Mouse (Mus musculus): ENCODE measurements around the gene Rab20.

Rab20 gene

GRCm38 (mm10) chr8:11454228-11454627 is 24.3 kb downstream of the Rab20 start:
- no peak for DNase-seq (ENCODE audit: low spot score in 2 of 2)

GRCm38 (mm10) chr8:11452974-11453373 is 25.5 kb downstream of the Rab20 start:
- no peak for DNase-seq (ENCODE audit: low spot score in 2 of 2)

GRCm38 (mm10) chr8:11452559-11452958 is 26.0 kb downstream of the Rab20 start:
- DNase-seq (ENCODE audit: low spot score in 2 of 2), result no peak

DNA sequence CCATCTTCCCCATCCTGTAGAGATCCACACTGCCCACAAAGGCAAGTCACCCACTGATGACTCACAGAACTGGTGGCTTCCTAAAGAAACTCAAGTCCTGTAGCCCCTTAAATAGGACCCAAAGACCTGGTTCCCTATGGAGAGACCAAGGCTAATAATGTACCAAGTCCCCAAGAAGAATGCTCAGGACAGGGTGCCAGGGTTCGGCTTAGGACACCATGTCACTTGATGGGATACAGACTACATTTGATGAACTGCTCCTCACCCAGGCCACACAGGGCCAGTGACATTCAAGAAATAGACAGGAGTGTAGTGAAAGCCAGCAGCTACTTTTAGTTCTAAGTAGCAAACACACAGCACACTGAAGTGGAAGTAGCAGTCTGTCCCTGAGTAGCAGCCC is 26.4 kb downstream of the Rab20 start:
- DNase-seq (ENCODE audit: low spot score in 2 of 2), result no peak

- no peak for DNase-seq (ENCODE audit: low spot score in 2 of 2)
Observed at GRCm38 (mm10) chr8:11450184-11451113, 28.1 kb downstream of the Rab20 start.

- no peak for DNase-seq (ENCODE audit: low spot score in 2 of 2)
Observed at GRCm38 (mm10) chr8:11447910-11448570, 30.5 kb downstream of the Rab20 start.

DNA sequence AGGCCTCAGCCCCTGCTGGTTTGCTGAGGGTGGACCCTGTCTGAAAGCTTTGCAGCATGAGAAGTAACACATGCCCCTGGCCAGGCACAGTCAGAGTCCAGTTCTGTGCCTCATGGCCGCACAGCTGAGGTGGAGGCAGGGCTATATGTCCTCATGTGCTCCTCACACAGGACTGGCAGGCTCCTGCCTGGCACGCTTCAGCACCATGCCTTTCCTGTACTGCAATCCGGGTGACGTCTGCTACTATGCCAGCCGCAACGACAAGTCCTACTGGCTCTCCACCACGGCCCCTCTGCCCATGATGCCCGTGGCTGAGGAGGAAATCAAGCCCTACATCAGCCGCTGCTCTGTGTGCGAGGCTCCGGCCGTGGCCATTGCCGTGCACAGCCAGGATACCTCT is 32.7 kb downstream of the Rab20 start:
- no peak for DNase-seq (ENCODE audit: low spot score in 2 of 2)

DNA sequence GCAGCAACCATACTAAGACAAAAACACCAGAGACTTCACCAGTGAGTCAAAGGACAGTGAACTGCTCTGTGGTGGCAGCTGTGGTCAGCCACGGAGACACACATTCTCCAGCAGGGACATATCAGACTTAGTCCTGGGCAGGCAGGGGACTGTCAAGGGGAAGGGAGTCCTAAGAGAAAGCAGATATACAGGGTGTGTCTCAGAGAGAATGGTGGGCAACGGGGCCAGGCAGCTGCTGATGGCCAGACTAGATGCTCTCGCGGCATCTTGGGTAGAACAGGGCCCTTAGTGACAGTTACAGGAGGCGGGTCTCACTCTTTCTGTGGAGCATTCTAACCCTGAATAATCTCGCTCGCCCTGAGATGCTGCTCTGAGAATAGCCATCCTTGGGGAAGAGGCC is 34.3 kb downstream of the Rab20 start:
- DNase-seq (ENCODE audit: low spot score in 2 of 2), result no peak

GRCm38 (mm10) chr8:11443611-11444010 is 34.9 kb downstream of the Rab20 start:
- DNase-seq (ENCODE audit: low spot score in 2 of 2), result no peak

DNA sequence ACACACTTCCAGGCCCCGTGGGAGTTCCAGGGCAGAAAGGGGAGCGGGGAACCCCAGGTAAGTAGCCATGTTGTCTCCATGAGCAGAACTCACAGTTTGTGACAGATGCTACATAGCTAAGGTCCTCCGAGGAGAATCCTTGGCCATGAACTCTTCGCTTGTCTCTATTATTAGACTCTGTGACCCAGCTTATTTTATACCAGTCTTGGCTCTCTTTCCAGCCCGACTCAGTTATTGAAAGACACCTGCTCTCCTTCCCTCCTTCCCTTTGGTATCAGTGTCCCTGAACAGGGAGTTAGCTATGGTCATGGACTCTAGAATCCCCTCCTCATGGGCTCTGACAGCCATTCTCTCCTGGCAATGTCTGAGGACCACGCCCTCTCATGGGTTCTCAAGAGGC is 37.2 kb downstream of the Rab20 start:
- DNase-seq (ENCODE audit: low spot score in 2 of 2), result no peak

DNA sequence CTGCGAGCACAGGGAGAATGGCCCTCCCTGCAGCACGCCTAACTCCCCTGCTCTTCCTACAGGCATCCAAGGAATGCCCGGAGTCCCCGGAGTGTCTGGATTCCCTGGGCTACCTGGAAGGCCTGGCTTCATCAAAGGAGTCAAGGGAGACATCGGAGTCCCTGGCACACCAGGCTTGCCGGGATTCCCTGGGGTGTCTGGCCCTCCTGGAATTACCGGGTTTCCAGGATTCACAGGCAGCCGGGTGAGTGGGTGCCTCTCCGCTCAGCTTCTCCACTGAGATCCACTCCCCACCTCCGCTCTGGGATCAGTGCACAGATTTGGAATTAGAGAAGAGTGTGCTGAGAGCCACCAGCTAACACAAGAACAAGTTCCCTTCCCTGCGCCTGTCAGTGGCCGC is 40.6 kb downstream of the Rab20 start:
- DNase-seq (ENCODE audit: low spot score in 2 of 2), result no peak

DNA sequence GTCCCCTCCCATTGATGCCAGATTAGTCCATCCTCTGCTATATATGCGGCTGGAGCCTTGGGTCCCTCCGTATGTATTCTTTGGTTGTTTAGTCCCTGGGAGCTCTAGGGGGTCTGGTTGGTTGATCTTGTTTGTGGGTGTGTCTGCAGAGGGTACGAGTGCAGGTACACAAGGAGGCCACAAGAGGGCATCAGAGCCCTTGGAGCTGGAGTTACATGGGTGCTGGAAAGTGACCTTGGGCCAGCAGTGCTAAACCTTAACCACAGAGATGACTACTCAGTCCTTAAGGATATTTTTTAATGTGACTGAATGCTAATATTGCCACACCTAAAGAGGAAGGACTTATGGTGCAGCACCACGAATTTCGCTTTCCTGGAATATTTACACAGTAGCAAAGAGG is 47.8 kb downstream of the Rab20 start:
- no peak for DNase-seq (ENCODE audit: low spot score in 2 of 2)

DNA sequence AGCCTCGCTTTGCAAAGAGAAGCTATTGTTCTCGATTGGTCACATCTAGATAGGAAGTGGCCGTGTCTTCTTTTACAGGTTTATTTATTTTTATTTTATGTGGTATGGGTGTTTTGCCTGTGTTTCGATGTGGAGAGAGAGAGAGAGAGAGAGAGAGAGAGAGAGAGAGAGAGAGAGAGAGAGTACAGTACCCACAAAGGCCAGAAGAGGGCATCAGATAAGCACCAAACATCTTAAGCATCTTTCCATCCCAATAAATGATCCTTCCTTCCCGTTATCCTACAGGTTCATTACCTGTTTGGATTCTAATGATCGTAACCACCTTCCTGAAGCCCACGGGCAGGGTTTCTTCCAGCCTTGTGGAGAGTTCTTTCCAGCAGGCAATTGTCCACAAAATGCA is 55.4 kb downstream of the Rab20 start:
- DNase-seq (ENCODE audit: low spot score in 2 of 2), result no peak

DNA sequence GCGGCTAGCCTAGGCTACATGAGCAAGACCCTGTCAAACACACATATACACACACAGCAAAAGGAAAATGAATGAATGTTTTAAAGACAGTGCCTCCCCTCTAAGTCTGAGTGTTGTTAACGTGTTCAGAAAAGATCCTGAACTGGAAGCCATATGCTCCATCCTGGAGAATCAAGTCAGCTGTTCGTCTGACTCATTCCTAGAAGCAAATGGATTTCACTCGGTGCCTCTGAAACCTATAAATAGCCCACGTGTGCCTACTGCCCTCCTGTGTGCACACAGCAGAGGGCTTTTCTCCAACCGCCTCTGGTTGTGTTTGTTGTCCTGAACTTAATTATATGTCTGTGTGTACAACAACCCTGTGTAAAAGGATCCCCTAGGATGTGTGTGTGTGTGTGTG is 56.5 kb downstream of the Rab20 start:
- no peak for DNase-seq (ENCODE audit: low spot score in 2 of 2)

GRCm38 (mm10) chr8:11421105-11421504 is 57.4 kb downstream of the Rab20 start:
- DNase-seq (ENCODE audit: low spot score in 2 of 2), result peak in 1 of 2 experiments; percentile 53

- DNase-seq (ENCODE audit: low spot score in 2 of 2), result peak; percentile 27 to 28
Observed at GRCm38 (mm10) chr8:11419645-11420044, 58.9 kb downstream of the Rab20 start.

DNA sequence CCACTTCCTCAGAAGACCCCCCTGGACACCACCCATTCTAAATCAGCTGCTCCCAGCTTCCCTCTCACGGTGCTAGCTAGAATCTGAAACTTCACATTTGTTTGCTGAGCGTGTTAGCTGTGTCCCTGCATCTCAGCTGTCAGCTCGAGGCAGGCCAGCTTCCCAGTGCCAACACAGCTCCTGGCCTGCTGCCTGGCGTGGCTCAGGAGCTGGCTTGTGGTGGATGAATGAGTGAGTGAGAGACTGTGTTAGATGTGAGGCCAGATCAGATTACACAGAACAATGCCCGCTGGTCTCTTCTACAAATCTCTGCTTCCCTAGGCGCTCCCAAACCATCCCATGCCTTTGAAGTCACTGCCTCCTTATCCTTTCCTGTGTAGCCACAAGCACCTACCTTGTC is 59.3 kb downstream of the Rab20 start:
- DNase-seq (ENCODE audit: low spot score in 2 of 2), result peak in 1 of 2 experiments; percentile 16

DNA sequence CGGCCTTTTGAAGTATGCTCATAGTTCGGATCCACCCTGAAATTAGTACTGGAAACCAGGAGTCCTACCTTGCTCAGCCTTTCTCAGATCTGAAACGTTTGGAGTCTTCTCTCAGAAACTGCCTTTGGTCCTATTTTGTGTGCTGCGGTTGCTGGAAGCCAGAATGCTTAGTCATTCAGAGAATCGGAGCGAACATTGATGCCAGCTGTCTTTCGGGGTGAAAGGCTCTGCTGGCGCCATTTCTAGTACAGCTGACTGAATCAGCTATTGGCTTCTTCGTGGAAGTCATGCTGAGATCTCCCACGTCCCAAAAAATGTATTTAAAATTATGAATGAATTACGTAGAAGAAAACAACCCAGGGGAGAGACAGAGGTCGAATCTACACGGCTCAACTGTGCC is 60.7 kb downstream of the Rab20 start:
- no peak for DNase-seq (ENCODE audit: low spot score in 2 of 2)

- no peak for DNase-seq (ENCODE audit: low spot score in 2 of 2)
Observed at GRCm38 (mm10) chr8:11415089-11415488, 63.4 kb downstream of the Rab20 start.

- no peak for DNase-seq (ENCODE audit: low spot score in 2 of 2)
Observed at GRCm38 (mm10) chr8:11414304-11414703, 64.2 kb downstream of the Rab20 start.

DNA sequence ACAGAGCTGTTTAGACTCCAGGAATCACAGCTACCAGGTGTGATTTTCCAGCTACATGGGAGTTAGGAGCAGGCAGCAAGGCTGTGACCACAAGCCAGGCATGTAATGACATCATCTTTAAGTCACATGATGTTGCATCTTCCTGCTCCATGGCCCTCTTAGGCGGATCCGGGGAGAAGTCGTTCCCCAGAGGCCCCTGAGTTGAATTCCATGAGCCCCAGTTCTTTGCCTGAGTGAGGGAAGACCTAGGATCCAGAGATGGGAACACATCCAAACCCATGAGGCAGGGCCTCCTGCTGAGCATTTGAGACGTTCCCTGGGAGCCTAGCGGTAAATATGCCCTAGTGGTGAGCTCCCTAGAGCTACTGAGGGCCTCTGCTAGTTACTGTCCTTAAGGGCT is 66.1 kb downstream of the Rab20 start:
- no peak for DNase-seq (ENCODE audit: low spot score in 2 of 2)

DNA sequence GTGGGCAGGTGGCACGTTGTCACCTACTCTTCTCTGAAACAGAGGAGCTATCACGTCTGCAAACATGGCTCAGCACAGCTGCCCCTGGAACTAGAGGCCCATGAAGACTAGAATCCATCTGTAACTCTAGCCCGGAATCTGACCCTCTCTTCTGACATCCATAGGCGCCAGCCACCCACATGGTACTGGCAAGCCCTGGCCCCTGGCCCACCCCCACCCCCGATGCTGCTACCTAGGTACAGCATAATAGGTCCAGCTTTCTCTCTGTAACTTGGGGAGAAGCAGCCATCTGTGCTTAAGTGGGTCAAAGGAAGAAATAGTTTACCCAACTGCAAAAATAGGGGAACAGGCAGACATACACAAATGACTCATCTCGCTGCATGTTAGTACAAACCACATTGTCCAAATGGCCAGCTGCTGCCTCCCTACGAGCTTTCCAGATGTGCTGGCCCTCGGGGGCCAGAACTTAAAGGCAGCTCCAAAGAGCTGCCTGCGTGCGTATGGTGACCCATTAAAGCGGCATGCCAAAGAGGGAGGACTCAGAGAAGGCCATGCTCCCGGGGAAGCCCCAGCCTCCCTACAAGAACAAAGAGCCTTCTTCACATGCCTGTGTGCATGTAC is 66.9 kb downstream of the Rab20 start:
- DNase-seq (ENCODE audit: low spot score in 2 of 2), result no peak

All from urinary bladder, adult 18-20 months (tissue).